Mouse (Mus musculus) frontal cortex, postnatal 10 days (tissue): ENCODE data around the gene Mtmr12.
A peak's percentile ranks its signal among the peaks of the same experiment; 100 is the strongest.

ENCODE experiments used
- DNase-seq, 2 experiments: peaks; one replicate each; pipeline ENCODE4 v3.0.0; 2022; ENCODE audit warnings: low spot score in 2 of 2, mixed read lengths in 1 of 2

The Mtmr12 gene

DNA sequence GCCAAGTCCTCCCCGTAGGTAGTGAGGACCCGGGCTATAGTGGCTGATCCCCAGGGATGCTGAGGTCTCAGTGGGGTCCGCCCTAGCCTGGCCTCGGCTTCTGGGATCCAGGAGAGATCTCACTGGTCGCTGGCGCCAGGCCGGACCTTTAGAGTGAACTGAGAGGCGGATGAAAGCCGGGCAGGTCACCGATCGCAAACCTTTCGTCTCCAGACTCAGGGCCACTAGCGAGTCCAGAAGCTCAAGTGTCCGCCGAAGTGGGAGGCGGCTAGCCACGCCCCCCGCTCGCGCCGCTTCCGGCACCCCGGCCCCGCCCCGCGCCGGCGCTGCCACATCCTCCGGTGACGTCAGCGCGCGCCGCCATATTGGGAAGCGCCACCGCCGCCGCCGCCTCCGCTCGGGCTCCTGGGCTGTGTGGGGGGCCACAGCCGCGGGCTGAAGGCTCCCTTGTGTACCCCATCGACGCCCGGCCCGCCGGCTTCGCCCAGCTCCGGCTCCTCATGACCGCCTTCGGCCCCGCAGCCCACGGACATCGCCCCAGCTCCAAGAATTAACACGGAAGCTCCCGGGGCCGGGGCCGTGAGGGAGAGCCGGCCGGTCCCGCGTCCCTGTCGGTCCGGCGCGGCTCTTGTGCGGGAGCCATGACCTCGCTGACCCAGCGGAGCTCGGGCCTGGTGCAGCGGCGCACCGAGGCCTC is 116.4 kb downstream of the Mtmr12 start, which contains the start of gene Golph3:
Gene Golph3 (plus strand): TSS at position 360 of the 697 bp plus-strand sequence.
- peak; percentile 89 to 94 for DNase-seq

DNA sequence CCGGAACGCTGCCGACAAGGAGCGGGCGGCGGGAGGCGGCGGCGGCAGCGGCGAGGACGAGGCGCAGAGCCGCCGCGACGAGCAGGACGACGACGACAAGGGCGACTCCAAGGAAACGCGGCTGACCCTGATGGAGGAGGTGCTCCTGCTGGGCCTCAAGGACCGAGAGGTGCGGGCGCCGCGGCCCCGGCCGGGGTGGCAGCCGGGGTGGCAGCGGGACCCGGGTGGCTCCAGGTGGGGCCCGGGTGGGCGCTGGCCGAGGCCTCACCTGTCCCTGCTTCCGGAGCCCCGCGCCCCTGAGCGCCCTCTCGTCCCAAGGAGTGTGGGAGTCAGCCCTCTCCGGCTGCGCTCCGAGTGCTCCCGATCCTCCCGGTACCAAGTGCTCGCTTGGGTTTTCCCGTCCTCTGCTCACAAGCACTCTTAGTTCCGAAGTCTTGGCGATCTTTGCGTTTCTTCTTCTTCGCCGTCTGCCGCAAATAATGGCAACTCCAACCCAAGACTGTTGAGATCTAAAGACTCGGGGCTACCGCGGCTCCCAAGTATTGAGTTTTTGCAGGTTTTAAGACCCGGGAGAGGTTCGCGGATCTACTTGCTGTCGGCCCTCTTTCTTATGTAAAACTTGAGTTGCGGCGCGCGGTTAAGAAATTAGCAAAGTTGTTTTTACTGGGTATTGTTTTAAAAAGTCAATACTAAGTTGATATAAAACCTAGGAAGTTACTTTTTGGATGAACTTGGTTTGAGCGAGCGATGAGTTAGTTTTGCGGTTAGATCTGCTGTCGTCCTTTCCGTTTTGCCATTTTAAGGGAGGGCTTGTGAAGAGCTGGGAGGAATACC is 117.2 kb downstream of the Mtmr12 start, which contains the start of gene 1810049J17Rik:
Gene 1810049J17Rik (minus strand): TSS at position 112 of the 834 bp plus-strand sequence.
- peak; percentile 21 to 44 for DNase-seq

DNA sequence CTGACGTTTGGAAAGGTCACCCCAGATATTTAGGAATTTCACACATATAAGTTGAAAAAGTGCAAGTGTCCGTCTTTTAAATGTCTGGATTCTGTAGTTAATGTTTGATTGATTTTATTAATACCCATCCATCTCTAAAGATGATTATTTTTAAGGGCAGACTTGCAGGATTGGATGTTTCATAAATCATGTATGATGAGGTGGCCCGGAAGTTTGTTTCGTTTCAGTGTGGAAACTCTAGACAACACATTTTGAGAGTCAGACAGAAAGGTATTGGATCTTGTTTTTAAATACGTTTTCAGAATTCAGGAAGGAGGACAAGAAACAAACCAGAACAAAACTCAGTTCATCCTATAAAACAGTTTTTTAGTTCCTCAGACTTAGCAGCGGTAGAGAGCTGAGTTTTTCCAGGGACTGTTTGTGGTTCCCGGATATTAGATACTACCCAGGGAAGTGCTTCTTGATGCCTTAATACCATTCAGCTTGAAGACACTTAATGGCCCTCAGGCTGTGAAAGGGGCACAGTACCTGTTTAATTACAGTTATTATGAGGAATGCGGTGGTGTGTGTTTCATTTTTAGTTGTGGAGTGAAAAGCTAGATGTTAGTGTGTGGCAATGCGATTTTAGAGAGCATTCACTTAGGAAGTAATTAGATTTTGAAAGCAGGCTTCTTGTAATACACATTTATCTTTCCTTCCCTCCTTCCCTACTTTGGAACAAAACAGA is 118.0 kb downstream of the Mtmr12 start:
- no peak for DNase-seq
